Mouse (Mus musculus) kidney, postnatal 4 days (tissue): ENCODE measurements at regions not wholly inside any gene's neighbourhood (a gene's known extent, or its start where the extent isn't known, plus 50 kb on each side); places are given as distances from the start of the nearest gene placed in this dataset.

Experiments
- DNase-seq, 2 experiments: peaks; one replicate each; pipeline ENCODE4 v3.0.0; 2021; ENCODE audit warnings: mixed read lengths in 2 of 2

- DNase-seq = peak; percentile 18 to 33
Observed at GRCm38 (mm10) chr8:91747174-91747859, 54.5 kb downstream of the Irx3 start.

- DNase-seq = no peak
Observed at GRCm38 (mm10) chr8:91724646-91725045, 77.2 kb downstream of the Irx3 start.
